Mouse (Mus musculus) embryo, embryonic 10 days (tissue): ENCODE measurements at regions not wholly inside any gene's neighbourhood (a gene's known extent, or its start where the extent isn't known, plus 50 kb on each side); places are given as distances from the start of the nearest gene placed in this dataset.

Experiments
- DNase-seq: peaks from one replicate; pipeline ENCODE4 v3.0.0-alpha.2; 2015; ENCODE audit warnings: low spot score

GRCm38 (mm10) chrX:133505683-133506082 lies 183.1 kb downstream of the Pcdh19 start:
- DNase-seq: no peak

GRCm38 (mm10) chrX:133461867-133462266 lies 226.9 kb downstream of the Pcdh19 start:
- no peak for DNase-seq

GRCm38 (mm10) chrX:133447417-133447816 lies 241.4 kb downstream of the Pcdh19 start:
- DNase-seq: no peak

- no peak for DNase-seq
Observed at GRCm38 (mm10) chrX:133402446-133402845, 286.3 kb downstream of the Pcdh19 start.

- no peak for DNase-seq
Observed at GRCm38 (mm10) chrX:133387791-133388190, 301.0 kb downstream of the Pcdh19 start.

GRCm38 (mm10) chrX:133373960-133374359 lies 314.8 kb downstream of the Pcdh19 start:
- DNase-seq: no peak

- peak; percentile 4 for DNase-seq
Observed at GRCm38 (mm10) chrX:133373047-133373446, 315.7 kb downstream of the Pcdh19 start.

- no peak for DNase-seq
Observed at GRCm38 (mm10) chrX:133372411-133372810, 316.4 kb downstream of the Pcdh19 start.

- no peak for DNase-seq
Observed at GRCm38 (mm10) chrX:133360739-133361138, 328.0 kb downstream of the Pcdh19 start.
